Comparison of ENCODE assay signal across 14 mouse cellular contexts in the genomic region with DNA sequence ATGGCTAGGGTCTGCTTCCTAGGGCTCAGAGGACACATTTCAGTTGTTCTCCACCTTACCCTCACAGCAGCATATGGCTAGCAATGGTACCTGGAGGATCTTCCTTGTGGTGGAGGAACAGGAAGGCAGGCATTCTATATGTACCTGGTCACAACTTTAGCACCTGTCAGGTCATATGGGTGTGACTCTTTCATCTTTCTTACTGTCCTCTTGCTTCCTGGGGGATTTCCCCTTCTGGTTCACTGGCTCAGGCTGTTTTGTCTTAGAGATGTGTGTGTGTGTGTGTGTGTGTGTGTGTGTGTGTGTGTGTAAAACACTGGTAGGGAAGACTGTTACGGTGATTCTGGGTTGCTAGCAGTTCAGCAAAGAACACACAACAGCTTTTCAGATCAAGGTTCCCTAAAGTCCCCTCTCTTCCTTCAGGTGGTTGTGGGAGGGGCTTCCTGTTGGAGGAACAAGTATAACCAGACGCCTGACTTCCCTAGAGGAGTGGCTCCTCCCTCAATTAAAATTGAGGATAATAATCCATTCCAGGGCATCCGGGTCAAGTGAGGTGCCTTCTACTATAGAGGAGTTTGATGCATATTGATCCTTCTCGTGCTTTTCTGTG. TPM values are rescaled to one million over a fixed set of nuclear protein-coding genes. Genes with fewer than 3 reads are reported as not detected.
A peak's percentile ranks its signal among the peaks of the same experiment; 100 is the strongest.
DNase-seq lines count a peak whose midpoint lies in the region; ATAC-seq and TF ChIP-seq lines count a peak whose summit lies in the region.
"Had no signal": no experiment of that assay in that cellular context is flagged by ENCODE, and none has a peak within 500 bp of the region (broad histone marks: within the 10 kb centered on the region; RNA-seq: fewer than 3 reads in every experiment).

No protein-coding gene starts in this region.

- ATAC-seq in liver, embryonic 13.5 days (ENCODE audit: low read depth): no peak
- ATAC-seq in stomach, embryonic 16.5 days (ENCODE audit: insufficient read depth, low FRiP score): peak; percentile 27; the same call in 1 of the 2 replicates
- no peak for ATAC-seq in monocyte, adult 5-6 weeks (replicated peaks; ENCODE audit: insufficient number of reproducible peaks, low FRiP score, low TSS enrichment, poor library complexity, severe bottlenecking)
- ATAC-seq in hindbrain, postnatal 0 days: no peak
- no peak for ATAC-seq in forebrain, embryonic 11.5 days (replicated peaks; ENCODE audit: low FRiP score)
- ATAC-seq: hindbrain, embryonic 16.5 days; Patski had no signal

- DNase-seq in thymus, postnatal 36 days: peak; percentile 20 to 23
- DNase-seq in thymus, adult 18-20 months: no peak
- DNase-seq in liver, embryonic 13.5 days: no peak
- no peak for DNase-seq in hindbrain, postnatal 0 days (ENCODE audit: low spot score)
- no peak for DNase-seq in forebrain, embryonic 11.5 days (ENCODE audit: low spot score)
- DNase-seq: adrenal gland, postnatal 36 days; cerebellum, postnatal 25 days had no signal

- no peak for TF ChIP-seq CTCF in bone marrow, adult 2 months (IDR thresholded peaks at IDR 0.05; ENCODE audit: control insufficient read depth, insufficient read depth, low read length)
- no peak for TF ChIP-seq CTCF in hindbrain, postnatal 0 days (IDR thresholded peaks at IDR 0.05; ENCODE audit: low read depth)

- 33% methylated on average over 4 of the region's 4 CpGs for WGBS in bone marrow, adult 2 months
- 28% methylated on average over 4 of the region's 4 CpGs for WGBS in liver, embryonic 13.5 days (ENCODE audit: insufficient replicate concordance)
- 51% methylated on average over 4 of the region's 4 CpGs for WGBS in stomach, embryonic 16.5 days
- WGBS in hindbrain, postnatal 0 days: 82% methylated on average over 4 of the region's 4 CpGs
- 68% methylated on average over 4 of the region's 4 CpGs for WGBS in forebrain, embryonic 11.5 days

- peak overlapping the region; percentile 42 for H3K4me3 ChIP-seq in bone marrow, adult 2 months (replicated peaks; ENCODE audit: control insufficient read depth, low read depth, low read length)
- H3K4me3 ChIP-seq in liver, embryonic 13.5 days (replicated peaks): no peak overlapping the region
- peak overlapping the region; percentile 68; the same call in 1 of the 2 replicates for H3K4me3 ChIP-seq in stomach, embryonic 16.5 days (replicated peaks; ENCODE audit: low read length)
- H3K4me3 ChIP-seq in hindbrain, postnatal 0 days (ENCODE audit: low read length): no peak overlapping the region
- H3K4me3 ChIP-seq in forebrain, embryonic 11.5 days (ENCODE audit: low read depth, low read length): no peak overlapping the region
- H3K4me3 ChIP-seq: heart, embryonic 12.5 days; limb, embryonic 12.5 days had no signal

- H3K27me3 ChIP-seq in liver, embryonic 13.5 days: 0 out of 2 replicates have a peak, but pooled peaks cover 4% of the 10 kb centered on the region
- no peaks in the 10 kb centered on the region for H3K27me3 ChIP-seq in stomach, embryonic 16.5 days (ENCODE audit: control insufficient read depth, insufficient read depth, low read length)
- H3K27me3 ChIP-seq in hindbrain, postnatal 0 days (ENCODE audit: insufficient read depth, low read length): no peaks in the 10 kb centered on the region
- no peaks in the 10 kb centered on the region for H3K27me3 ChIP-seq in forebrain, embryonic 11.5 days (ENCODE audit: control insufficient read depth, insufficient read depth, low read length)

- H3K9ac ChIP-seq in liver, embryonic 13.5 days: no peak overlapping the region
- H3K9ac ChIP-seq in stomach, embryonic 16.5 days (ENCODE audit: low read length): no peak overlapping the region
- H3K9ac ChIP-seq in hindbrain, postnatal 0 days (replicated peaks; ENCODE audit: low read length): no peak overlapping the region
- no peak overlapping the region for H3K9ac ChIP-seq in forebrain, embryonic 11.5 days (ENCODE audit: low read length)
- H3K9ac ChIP-seq: heart, embryonic 12.5 days; limb, embryonic 12.5 days had no signal

- H3K4me2 ChIP-seq in liver, embryonic 13.5 days: peak overlapping the region; percentile 90
- H3K4me2 ChIP-seq in stomach, embryonic 16.5 days (ENCODE audit: low read depth, low read length): peak overlapping the region; percentile 90
- H3K4me2 ChIP-seq in hindbrain, postnatal 0 days (ENCODE audit: low read depth, low read length): no peak overlapping the region
- H3K4me2 ChIP-seq in forebrain, embryonic 11.5 days (ENCODE audit: low read depth, low read length, severe bottlenecking): no peak overlapping the region
- H3K4me2 ChIP-seq: limb, embryonic 12.5 days had no signal

- no peaks in the 10 kb centered on the region for H3K9me3 ChIP-seq in liver, embryonic 13.5 days (replicated peaks)
- no peaks in the 10 kb centered on the region for H3K9me3 ChIP-seq in stomach, embryonic 16.5 days (replicated peaks; ENCODE audit: control insufficient read depth, low read length)
- no peaks in the 10 kb centered on the region for H3K9me3 ChIP-seq in hindbrain, postnatal 0 days (ENCODE audit: low read length)
- H3K9me3 ChIP-seq in forebrain, embryonic 11.5 days (ENCODE audit: control insufficient read depth, low read length): no peaks in the 10 kb centered on the region
- H3K9me3 ChIP-seq: heart, embryonic 12.5 days; limb, embryonic 12.5 days had no signal

- peak overlapping the region; percentile 49 for H3K27ac ChIP-seq in bone marrow, adult 2 months (ENCODE audit: control insufficient read depth, insufficient read depth, low read depth, low read length, poor library complexity)
- peak overlapping the region; percentile 66 for H3K27ac ChIP-seq in liver, embryonic 13.5 days
- H3K27ac ChIP-seq in stomach, embryonic 16.5 days (ENCODE audit: low read length): peak overlapping the region; percentile 88
- H3K27ac ChIP-seq in hindbrain, postnatal 0 days: no peak overlapping the region
- H3K27ac ChIP-seq in forebrain, embryonic 11.5 days (ENCODE audit: low read depth, low read length): no peak overlapping the region
- H3K27ac ChIP-seq: limb, embryonic 12.5 days had no signal

- H3K4me1 ChIP-seq in bone marrow, adult 2 months (ENCODE audit: control insufficient read depth, insufficient read depth, low read length): peaks cover 3% of the 10 kb centered on the region
- peaks cover 31% of the 10 kb centered on the region for H3K4me1 ChIP-seq in liver, embryonic 13.5 days (replicated peaks)
- H3K4me1 ChIP-seq in stomach, embryonic 16.5 days (ENCODE audit: control insufficient read depth, insufficient read depth, low read length): peaks cover 3% of the 10 kb centered on the region
- no peaks in the 10 kb centered on the region for H3K4me1 ChIP-seq in hindbrain, postnatal 0 days (ENCODE audit: insufficient read depth, low read length)
- no peaks in the 10 kb centered on the region; the same call in 1 of the 2 replicates for H3K4me1 ChIP-seq in forebrain, embryonic 11.5 days (replicated peaks; ENCODE audit: control insufficient read depth, insufficient read depth, low read length)

- no peaks in the 10 kb centered on the region for H3K36me3 ChIP-seq in liver, embryonic 13.5 days
- H3K36me3 ChIP-seq in stomach, embryonic 16.5 days (ENCODE audit: control insufficient read depth, insufficient read depth, low read length): no peaks in the 10 kb centered on the region
- no peaks in the 10 kb centered on the region for H3K36me3 ChIP-seq in hindbrain, postnatal 0 days (ENCODE audit: insufficient read depth, low read length)
- H3K36me3 ChIP-seq in forebrain, embryonic 11.5 days (ENCODE audit: control insufficient read depth, insufficient read depth, low read length): no peaks in the 10 kb centered on the region
- H3K36me3 ChIP-seq: heart, embryonic 12.5 days; limb, embryonic 12.5 days had no signal

- no peak for TF ChIP-seq POLR2A in bone marrow, adult 2 months (IDR thresholded peaks at IDR 0.05; ENCODE audit: borderline replicate concordance, control insufficient read depth, low read depth, low read length)

RNA-seq across cellular contexts. Expression of a gene that starts 1.7 kb away (rescaled TPM):
- polyA plus RNA-seq in bone marrow, adult 2 months (2011; ENCODE audit: insufficient read depth, insufficient read length, low replicate concordance, missing spikeins): 12.3 and 35.4 TPM in 2 replicates
- 3.4 and 3.5 TPM in 2 replicates for polyA plus RNA-seq in liver, embryonic 13.5 days (2015; fragmentation: Nextera tagmentation; extraction: Ambion mirVana)
- polyA plus RNA-seq in stomach, embryonic 16.5 days (2015; fragmentation: Nextera tagmentation; extraction: Ambion mirVana): 25.2 and 29.4 TPM in 2 replicates
- 25.0 to 49.5 TPM (median 27.4 TPM) in 3 replicates for total RNA-seq in monocyte, adult 5-6 weeks (2017)
- total RNA-seq in hindbrain, postnatal 0 days (2014; rRNA removed): 1.1 and 1.7 TPM in 2 replicates
- 1.0 and 1.2 TPM in 2 replicates for polyA plus RNA-seq in hindbrain, postnatal 0 days (2015; fragmentation: Nextera tagmentation; extraction: Ambion mirVana)
- polyA plus RNA-seq in forebrain, embryonic 11.5 days (2014; fragmentation: Nextera tagmentation; extraction: Ambion mirVana): 0.48 and 0.95 TPM in 2 replicates

Comparison
In these comparisons a context has a peak if more than half of its experiments do, and no peak if none do; other contexts are left out.
1. DNase-seq: peak in thymus, postnatal 36 days (2 of 2); none in thymus, adult 18-20 months (0 of 2), liver, embryonic 13.5 days (single experiment), hindbrain, postnatal 0 days (single experiment) and forebrain, embryonic 11.5 days (single experiment).
2. H3K27ac ChIP-seq: peak in bone marrow, adult 2 months (single experiment), liver, embryonic 13.5 days (single experiment) and stomach, embryonic 16.5 days (single experiment); none in hindbrain, postnatal 0 days (single experiment) and forebrain, embryonic 11.5 days (single experiment).
3. H3K4me3 ChIP-seq: peak in bone marrow, adult 2 months (single experiment) and stomach, embryonic 16.5 days (single experiment); none in liver, embryonic 13.5 days (single experiment), hindbrain, postnatal 0 days (single experiment) and forebrain, embryonic 11.5 days (single experiment).
4. H3K4me2 ChIP-seq: peak in liver, embryonic 13.5 days (single experiment) and stomach, embryonic 16.5 days (single experiment); none in hindbrain, postnatal 0 days (single experiment) and forebrain, embryonic 11.5 days (single experiment).